Mouse (Mus musculus) heart, embryonic 11.5 days (tissue): ENCODE results near the gene Adk. TPM values are rescaled to one million over a fixed set of nuclear protein-coding genes. Genes with fewer than 3 reads are reported as not detected.

Source experiments
- ATAC-seq: fragments of 200-750 bp; cut with Nextera tagmentation; replicated peaks from 2 replicates; pipeline ENCODE4 v1.8.0; 2017; ENCODE audit warnings: moderate library complexity; ENCODE audit not compliant: insufficient number of reproducible peaks, low FRiP score, low TSS enrichment
- H3K27ac ChIP-seq: fragments of 300-500 bp; sonication (generic); 2 replicates; pipeline ENCODE4 v1.5.1; 2014; ENCODE audit warnings: mild to moderate bottlenecking, low read depth, low read length
- H3K27me3 ChIP-seq: fragments of 300-500 bp; sonication (generic); 2 replicates; pipeline ENCODE4 v1.6.1; 2014; ENCODE audit warnings: mild to moderate bottlenecking, low read length, mixed read lengths; ENCODE audit not compliant: control insufficient read depth, insufficient read depth
- H3K36me3 ChIP-seq: fragments of 300-500 bp; sonication (generic); 2 replicates; pipeline ENCODE4 v1.6.1; 2014; ENCODE audit warnings: mild to moderate bottlenecking, low read length, moderate library complexity, mixed read lengths; ENCODE audit not compliant: control insufficient read depth, insufficient read depth
- H3K4me1 ChIP-seq: fragments of 300-500 bp; sonication (generic); 2 replicates; pipeline ENCODE4 v1.6.1; 2014; ENCODE audit warnings: low read length; ENCODE audit not compliant: control insufficient read depth, insufficient read depth
- H3K4me2 ChIP-seq: fragments of 300-500 bp; sonication (generic); 2 replicates; pipeline ENCODE4 v1.6.1; 2014; ENCODE audit warnings: mild to moderate bottlenecking, moderate library complexity
- H3K4me3 ChIP-seq: fragments of 300-500 bp; sonication (generic); 2 replicates; pipeline ENCODE4 v1.5.1; 2014; ENCODE audit warnings: low read depth, low read length
- H3K9ac ChIP-seq: fragments of 300-500 bp; sonication (generic); 2 replicates; pipeline ENCODE4 v1.6.1; 2014; ENCODE audit warnings: mild to moderate bottlenecking, low read depth, low read length, moderate library complexity
- H3K9me3 ChIP-seq: fragments of 300-500 bp; sonication (generic); replicated peaks from 2 replicates; pipeline ENCODE4 v1.6.1; 2016; ENCODE audit warnings: low read length; ENCODE audit not compliant: control insufficient read depth
- WGBS: fragments of 180-500 bp; shearing (Covaris S2); extraction: QIAGEN DNeasy Blood & Tissue Kit; methylation state at CpG from one replicate; pipeline ENCODE4 v1.1.7; 2014; ENCODE audit not compliant: insufficient replicate concordance; 5-methylcytosine and 5-hydroxymethylcytosine counted together
- polyA plus RNA-seq: library from polyadenylated mRNA; unstranded; fragments of >200 nt; fragmentation: Nextera tagmentation; extraction: Ambion mirVana; gene quantifications from 2 replicates; pipeline ENCODE4 v1.2.1, GENCODE M21; 2014

Adk gene
- polyA plus RNA-seq, 1 experiment from 2014 or later, result 261 TPM

DNA sequence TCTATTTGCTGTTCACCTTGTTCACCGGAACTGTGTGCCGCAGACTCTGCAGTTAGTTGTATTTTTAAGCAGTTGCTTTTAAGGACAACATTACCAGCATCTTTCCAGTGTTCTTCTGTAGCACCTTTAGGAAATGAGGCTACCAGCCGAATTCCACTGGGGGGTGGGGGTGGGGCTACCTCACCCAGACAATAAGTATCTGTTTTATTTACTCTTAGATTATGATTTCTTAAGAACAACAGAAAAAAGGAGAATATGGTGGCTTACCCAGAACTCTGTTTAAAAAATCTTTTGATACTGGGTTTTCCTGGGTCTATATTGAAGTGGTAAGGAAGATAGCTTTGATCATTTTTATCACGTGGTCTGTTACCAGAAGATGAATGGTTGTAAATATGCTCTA is 18.1 kb upstream of the Adk start:
- no peaks in the 10 kb centered on the region for H3K27me3 ChIP-seq
- peaks cover 29% of the 10 kb centered on the region for H3K36me3 ChIP-seq
- no peak overlapping the region for H3K4me3 ChIP-seq
- H3K27ac ChIP-seq, result no peak overlapping the region
- no peak overlapping the region for H3K4me2 ChIP-seq
- no peaks in the 10 kb centered on the region for H3K9me3 ChIP-seq
- H3K4me1 ChIP-seq, result peaks cover 6% of the 10 kb centered on the region; the same call in 1 of the 2 replicates
- H3K9ac ChIP-seq, result no peak overlapping the region
- no peak for ATAC-seq
- 85% methylated on average over 4 of the region's 4 CpGs for WGBS

DNA sequence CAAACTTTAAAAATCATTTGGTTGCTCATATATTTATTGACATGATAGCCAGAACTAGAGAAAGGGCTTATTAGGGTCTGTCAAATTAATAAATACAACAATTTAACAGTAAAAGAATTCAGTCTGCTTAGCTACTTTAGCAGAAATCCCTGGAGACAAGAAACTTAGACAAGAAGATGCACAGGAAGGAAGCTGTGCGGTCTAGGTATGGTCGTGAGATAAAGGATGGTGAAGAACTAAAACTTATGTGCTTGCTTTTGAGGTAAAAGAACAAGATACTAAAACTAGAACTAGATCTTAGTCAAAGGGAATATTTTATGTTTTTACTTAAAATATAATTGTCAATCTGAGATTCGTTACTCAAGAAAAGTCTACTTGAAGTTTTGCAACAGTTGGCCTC is 17.6 kb upstream of the Adk start:
- Histone ChIP-seq H3K9me3 (no peaks in the 10 kb centered on the region), H3K4me1 (peaks cover 9% of the 10 kb centered on the region; the same call in 1 of the 2 replicates), H3K4me2 (no peak overlapping the region), H3K27ac (no peak overlapping the region), H3K4me3 (no peak overlapping the region), H3K36me3 (peaks cover 24% of the 10 kb centered on the region), H3K9ac (no peak overlapping the region), H3K27me3 (no peaks in the 10 kb centered on the region)
- ATAC-seq, result no peak
- 92% methylated on average over 3 of the region's 3 CpGs for WGBS

DNA sequence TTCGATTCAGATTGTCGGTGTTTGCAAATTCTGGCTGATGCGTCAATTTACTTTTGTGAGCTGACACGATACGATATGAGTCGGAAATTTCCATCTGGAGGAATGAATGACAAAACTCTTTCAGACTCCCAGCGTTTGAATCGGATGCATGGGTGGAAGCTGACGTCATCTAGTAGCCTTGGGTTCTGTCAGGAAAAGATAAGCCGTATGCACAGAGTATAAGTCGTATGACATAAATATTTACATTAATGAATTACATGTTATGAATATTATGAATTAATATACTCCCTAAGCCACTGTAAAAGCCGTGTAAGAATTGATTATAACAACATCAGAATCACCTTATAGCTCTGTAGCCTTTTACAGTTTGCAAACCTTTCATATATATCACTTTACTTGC is 13.3 kb upstream of the Adk start:
- Histone ChIP-seq H3K9ac (no peak overlapping the region), H3K27ac (peak overlapping the region; percentile 35; the same call in 1 of the 2 replicates), H3K9me3 (no peaks in the 10 kb centered on the region), H3K4me1 (0 out of 2 replicates have a peak, but pooled peaks cover 4% of the 10 kb centered on the region), H3K36me3 (peaks cover 17% of the 10 kb centered on the region), H3K4me3 (no peak overlapping the region), H3K4me2 (no peak overlapping the region), H3K27me3 (no peaks in the 10 kb centered on the region)
- ATAC-seq, result no peak
- WGBS, result 73% methylated on average over 12 of the region's 12 CpGs

DNA sequence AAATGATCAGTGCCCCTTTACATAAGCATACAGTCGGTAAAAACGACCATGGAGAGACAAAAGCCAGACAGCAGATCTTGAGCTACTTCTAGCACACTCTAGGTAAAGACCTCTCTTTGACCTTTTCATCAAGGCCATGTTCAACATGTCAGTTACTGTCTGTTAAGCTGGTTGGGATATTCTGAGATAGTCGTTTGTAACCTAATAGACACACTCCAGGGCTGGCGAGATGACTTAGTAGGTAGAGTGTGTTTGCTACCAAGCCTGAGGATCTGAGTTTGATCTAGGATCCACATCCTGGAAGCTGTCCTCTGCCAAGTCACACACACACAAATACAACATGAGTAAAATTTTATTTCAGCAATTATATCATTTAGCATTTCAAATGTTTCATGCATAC is 12.8 kb upstream of the Adk start:
- peak overlapping the region; percentile 35 for H3K27ac ChIP-seq
- no peaks in the 10 kb centered on the region for H3K9me3 ChIP-seq
- no peak overlapping the region for H3K4me3 ChIP-seq
- no peak for ATAC-seq
- H3K4me1 ChIP-seq, result 0 out of 2 replicates have a peak, but pooled peaks cover 4% of the 10 kb centered on the region
- no peak overlapping the region for H3K4me2 ChIP-seq
- no peaks in the 10 kb centered on the region for H3K27me3 ChIP-seq
- 54% methylated on average over 4 of the region's 4 CpGs for WGBS
- H3K36me3 ChIP-seq, result peaks cover 14% of the 10 kb centered on the region
- H3K9ac ChIP-seq, result no peak overlapping the region

DNA sequence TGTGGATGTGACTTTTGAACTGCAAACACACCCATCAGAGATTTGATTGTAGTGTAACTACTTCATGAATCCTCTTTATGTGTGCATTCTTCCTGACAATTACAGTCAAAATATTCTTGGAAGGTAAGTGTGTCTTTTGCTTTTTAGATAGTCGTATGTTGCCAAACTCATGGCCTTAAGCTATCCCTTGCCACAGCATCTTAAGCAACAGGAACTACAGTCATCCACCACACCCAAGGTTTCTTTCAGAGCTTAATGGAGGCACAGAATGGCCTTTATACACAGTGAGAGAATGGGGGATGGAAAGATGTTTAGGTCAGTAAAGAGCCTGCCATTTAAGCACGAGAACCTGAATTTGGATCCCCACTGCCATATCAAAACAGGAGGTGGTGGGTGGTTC is 4.5 kb upstream of the Adk start:
- no peak overlapping the region for H3K4me3 ChIP-seq
- no peak overlapping the region for H3K9ac ChIP-seq
- H3K36me3 ChIP-seq, result no peaks in the 10 kb centered on the region; the same call in 1 of the 2 replicates
- WGBS, result 83% methylated on average over 2 of the region's 2 CpGs
- ATAC-seq, result no peak
- H3K4me1 ChIP-seq, result peaks cover 11% of the 10 kb centered on the region
- no peak overlapping the region for H3K27ac ChIP-seq
- no peaks in the 10 kb centered on the region for H3K9me3 ChIP-seq
- H3K4me2 ChIP-seq, result no peak overlapping the region
- H3K27me3 ChIP-seq, result no peaks in the 10 kb centered on the region

DNA sequence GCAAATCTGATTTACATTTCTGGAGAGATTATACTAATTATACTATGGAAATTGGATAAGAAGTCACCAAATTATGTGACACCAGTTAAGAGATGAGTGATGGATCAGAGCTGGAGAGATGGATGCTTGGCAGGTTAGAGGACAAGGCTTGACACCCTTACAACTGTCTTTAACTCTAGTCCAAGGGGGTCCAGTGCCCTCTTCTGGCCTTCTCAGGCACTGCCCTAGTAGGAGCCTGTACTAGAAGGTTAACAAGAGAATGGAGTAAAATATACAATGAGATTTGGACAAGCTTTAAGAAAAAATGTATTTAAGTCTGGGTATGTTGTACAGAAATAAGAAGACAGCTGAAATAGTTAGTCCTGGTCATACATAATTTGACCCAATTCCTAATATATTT is 3.5 kb upstream of the Adk start:
- Histone ChIP-seq H3K9me3 (no peaks in the 10 kb centered on the region), H3K4me2 (no peak overlapping the region), H3K4me3 (no peak overlapping the region), H3K9ac (no peak overlapping the region), H3K4me1 (peaks cover 15% of the 10 kb centered on the region), H3K27ac (no peak overlapping the region), H3K27me3 (no peaks in the 10 kb centered on the region), H3K36me3 (no peaks in the 10 kb centered on the region; the same call in 1 of the 2 replicates)
- no peak for ATAC-seq

DNA sequence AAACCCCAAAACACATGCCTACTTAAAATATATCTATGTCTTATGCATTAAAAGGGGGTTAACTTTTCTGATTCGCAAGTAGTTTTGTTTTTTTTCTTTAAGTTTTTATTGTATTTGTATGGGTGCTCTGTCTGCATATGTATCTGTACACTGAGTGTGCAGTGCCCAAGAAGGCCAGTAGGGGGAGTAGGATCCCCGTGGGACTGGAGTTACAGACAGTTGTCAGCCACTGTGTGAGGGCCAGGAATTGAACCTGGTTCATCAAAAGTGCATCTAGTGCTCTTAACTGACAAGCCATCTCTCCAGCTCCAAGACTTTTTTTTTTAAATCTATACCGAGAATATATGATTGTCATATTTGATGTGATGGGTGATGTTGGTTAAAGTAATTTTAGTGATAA is 1.6 kb upstream of the Adk start:
- no peak overlapping the region for H3K9ac ChIP-seq
- peak overlapping the region; percentile 93; the same call in 1 of the 2 replicates for H3K4me2 ChIP-seq
- no peaks in the 10 kb centered on the region; the same call in 1 of the 2 replicates for H3K36me3 ChIP-seq
- no peak for ATAC-seq
- peaks cover 15% of the 10 kb centered on the region for H3K4me1 ChIP-seq
- WGBS, result 66% methylated on average over 3 of the region's 3 CpGs
- 0 out of 2 replicates have a peak overlapping the region, but pooled peaks have one; percentile 86 for H3K4me3 ChIP-seq
- H3K27ac ChIP-seq, result no peak overlapping the region
- H3K9me3 ChIP-seq, result no peaks in the 10 kb centered on the region
- no peaks in the 10 kb centered on the region for H3K27me3 ChIP-seq

DNA sequence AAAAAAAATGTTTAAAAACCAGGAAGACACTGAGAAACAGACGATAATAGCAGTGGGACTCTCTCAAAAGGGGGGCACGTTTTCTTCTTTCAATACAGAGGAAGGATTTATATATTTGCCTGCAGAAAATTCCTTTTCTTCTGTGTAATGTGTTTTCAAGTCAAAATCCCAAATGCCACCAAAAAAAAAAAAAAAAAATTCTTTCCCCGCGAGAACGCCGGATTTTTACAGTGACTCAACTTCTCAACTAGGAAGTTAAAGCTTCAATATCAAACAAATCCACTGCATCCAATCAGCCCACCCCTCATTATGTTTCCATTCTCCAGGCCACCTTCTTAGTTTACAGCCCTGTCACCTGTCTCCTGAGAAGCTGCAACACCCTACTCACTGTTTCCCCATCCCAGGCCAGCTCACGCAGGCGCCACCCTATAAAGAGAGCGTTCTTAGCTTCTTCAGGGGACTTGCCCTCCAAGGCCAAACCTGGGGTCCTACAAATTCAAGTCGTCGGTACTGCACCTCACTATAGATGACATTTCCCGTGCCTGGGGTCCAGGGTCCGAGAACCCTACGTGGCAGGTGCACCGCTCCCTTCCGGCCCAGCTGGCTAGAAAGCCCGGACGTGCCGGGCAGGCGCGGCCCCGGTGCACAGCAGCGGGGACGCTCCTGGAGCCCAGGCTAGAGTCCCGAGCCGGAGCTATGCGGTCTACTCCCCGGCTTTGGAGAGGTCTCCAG is 828 bp upstream of the Adk start:
- H3K4me2 ChIP-seq, result peak overlapping the region; percentile 93
- peak overlapping the region; percentile 93 for H3K27ac ChIP-seq
- peak overlapping the region; percentile 89 for H3K9ac ChIP-seq
- H3K4me3 ChIP-seq, result peak overlapping the region; percentile 86
- H3K27me3 ChIP-seq, result no peaks in the 10 kb centered on the region
- peaks cover 15% of the 10 kb centered on the region for H3K4me1 ChIP-seq
- peak; percentile 2 for ATAC-seq
- no peaks in the 10 kb centered on the region; the same call in 1 of the 2 replicates for H3K36me3 ChIP-seq
- no peaks in the 10 kb centered on the region for H3K9me3 ChIP-seq
- WGBS, result 8% methylated on average over 28 of the region's 28 CpGs

DNA sequence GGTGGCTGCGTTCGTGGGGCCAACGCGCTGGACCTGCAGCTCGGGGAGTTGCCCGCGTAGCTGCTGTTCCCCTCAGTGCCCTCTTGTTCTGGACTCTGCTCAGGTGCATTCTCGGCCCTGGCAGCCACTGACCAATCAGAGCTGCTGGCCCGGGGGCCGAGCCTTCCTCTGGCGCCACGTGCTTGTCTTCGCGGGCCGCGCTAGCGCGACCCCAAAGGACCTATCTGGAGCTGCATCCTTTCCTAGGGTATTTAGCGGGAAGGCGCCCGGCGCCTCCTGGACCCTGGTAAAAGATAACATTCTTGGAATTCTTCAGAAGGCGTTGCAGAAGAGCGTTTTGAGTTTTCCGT is 382 bp downstream of the Adk start:
- peak overlapping the region; percentile 93 for H3K27ac ChIP-seq
- no peaks in the 10 kb centered on the region for H3K27me3 ChIP-seq
- 0% methylated on average over 25 of the region's 25 CpGs for WGBS
- peak overlapping the region; percentile 93 for H3K4me2 ChIP-seq
- H3K4me3 ChIP-seq, result peak overlapping the region; percentile 86
- H3K4me1 ChIP-seq, result peaks cover 12% of the 10 kb centered on the region; the same call in 1 of the 2 replicates
- peak overlapping the region; percentile 89 for H3K9ac ChIP-seq
- H3K36me3 ChIP-seq, result no peaks in the 10 kb centered on the region; the same call in 1 of the 2 replicates
- H3K9me3 ChIP-seq, result no peaks in the 10 kb centered on the region
- ATAC-seq, result peak; percentile 74
